Mouse (Mus musculus) forebrain, embryonic 11.5 days (tissue): Measurements from ENCODE around the gene Ehbp1. TPM values are rescaled to one million over a fixed set of nuclear protein-coding genes. Genes with fewer than 3 reads are reported as not detected.

Experiments used
- ATAC-seq: fragments of 200-750 bp; cut with Nextera tagmentation; replicated peaks from 2 replicates; pipeline ENCODE4 v1.8.0; 2017; ENCODE audit warnings: moderate TSS enrichment; ENCODE audit not compliant: low FRiP score
- DNase-seq: peaks from one replicate; pipeline ENCODE4 v3.0.0-alpha.2; 2017; ENCODE audit warnings: low spot score
- H3K27ac ChIP-seq: fragments of 300-500 bp; sonication (generic); 2 replicates; pipeline ENCODE4 v1.5.1; 2014; ENCODE audit warnings: low read depth, low read length
- H3K27me3 ChIP-seq: fragments of 300-500 bp; sonication (generic); 2 replicates; pipeline ENCODE4 v1.6.1; 2014; ENCODE audit warnings: mild to moderate bottlenecking, low read length, mixed read lengths; ENCODE audit not compliant: control insufficient read depth, insufficient read depth
- H3K36me3 ChIP-seq: fragments of 300-500 bp; sonication (generic); 2 replicates; pipeline ENCODE4 v1.6.1; 2014; ENCODE audit warnings: mild to moderate bottlenecking, low read length, moderate library complexity, mixed read lengths; ENCODE audit not compliant: control insufficient read depth, insufficient read depth
- H3K4me1 ChIP-seq: fragments of 300-500 bp; sonication (generic); replicated peaks from 2 replicates; pipeline ENCODE4 v1.6.1; 2014; ENCODE audit warnings: low read length, mixed read lengths; ENCODE audit not compliant: control insufficient read depth, insufficient read depth
- H3K4me2 ChIP-seq: fragments of 300-500 bp; sonication (generic); 2 replicates; pipeline ENCODE4 v1.6.1; 2014; ENCODE audit warnings: low read depth, mild to moderate bottlenecking, low read length, moderate library complexity, mixed read lengths; ENCODE audit not compliant: severe bottlenecking
- H3K4me3 ChIP-seq: fragments of 300-500 bp; sonication (generic); 2 replicates; pipeline ENCODE4 v1.5.1; 2014; ENCODE audit warnings: low read depth, low read length
- H3K9ac ChIP-seq: fragments of 300-500 bp; sonication (generic); 2 replicates; pipeline ENCODE4 v1.6.1; 2014; ENCODE audit warnings: low read length
- H3K9me3 ChIP-seq: fragments of 300-500 bp; sonication (generic); 2 replicates; pipeline ENCODE4 v1.6.1; 2016; ENCODE audit warnings: low read length, mixed read lengths; ENCODE audit not compliant: control insufficient read depth
- WGBS: fragments of 180-500 bp; shearing (Covaris S2); extraction: QIAGEN DNeasy Blood & Tissue Kit; methylation state at CpG from one replicate; pipeline ENCODE4 v1.1.7; 2014; 5-methylcytosine and 5-hydroxymethylcytosine counted together
- polyA plus RNA-seq: library from polyadenylated mRNA; unstranded; fragments of >200 nt; fragmentation: Nextera tagmentation; extraction: Ambion mirVana; gene quantifications from 2 replicates; pipeline ENCODE4 v1.2.1, GENCODE M21; 2014

Ehbp1 gene
- polyA plus RNA-seq, 1 experiment from 2014 or later: 14.7 TPM

GRCm38 (mm10) chr11:21992761-21993596 lies 349.1 kb downstream of the Ehbp1 start:
- 3% methylated on average over 89 of the region's 96 CpGs for WGBS
- Histone ChIP-seq H3K9ac (peak overlapping the region; percentile 96), H3K4me1 (peaks cover 14% of the 10 kb centered on the region), H3K9me3 (no peaks in the 10 kb centered on the region), H3K4me2 (peak overlapping the region; percentile 88), H3K36me3 (peaks cover 4% of the 10 kb centered on the region; the same call in 1 of the 2 replicates), H3K4me3 (peak overlapping the region; percentile 89), H3K27ac (peak overlapping the region; percentile 72), H3K27me3 (peaks cover 20% of the 10 kb centered on the region)
- DNase-seq (peak; percentile 77), ATAC-seq (peak; percentile 37)

- WGBS: 78% methylated on average over 1 of the region's 1 CpGs
- Histone ChIP-seq H3K27ac (no peak overlapping the region), H3K4me1 (peaks cover 6% of the 10 kb centered on the region), H3K4me3 (no peak overlapping the region), H3K9me3 (no peaks in the 10 kb centered on the region), H3K9ac (no peak overlapping the region), H3K4me2 (no peak overlapping the region), H3K36me3 (no peaks in the 10 kb centered on the region), H3K27me3 (peaks cover 9% of the 10 kb centered on the region)
- ATAC-seq (no peak), DNase-seq (no peak)
Observed at GRCm38 (mm10) chr11:21988398-21988946, 353.6 kb downstream of the Ehbp1 start.

GRCm38 (mm10) chr11:21985118-21985517 lies 357.0 kb downstream of the Ehbp1 start:
- no peak overlapping the region for H3K4me2 ChIP-seq
- no peaks in the 10 kb centered on the region for H3K36me3 ChIP-seq
- no peak for DNase-seq
- WGBS: 48% methylated on average over 1 of the region's 1 CpGs
- no peak overlapping the region for H3K9ac ChIP-seq
- H3K27me3 ChIP-seq: peaks cover 2% of the 10 kb centered on the region; the same call in 1 of the 2 replicates
- H3K4me3 ChIP-seq: no peak overlapping the region
- ATAC-seq: 0 out of 2 replicates have a peak, but pooled peaks have one; percentile 44
- no peaks in the 10 kb centered on the region for H3K9me3 ChIP-seq
- H3K27ac ChIP-seq: no peak overlapping the region
- no peaks in the 10 kb centered on the region for H3K4me1 ChIP-seq

GRCm38 (mm10) chr11:21974005-21974531 lies 368.0 kb downstream of the Ehbp1 start:
- Histone ChIP-seq H3K27ac (no peak overlapping the region), H3K36me3 (no peaks in the 10 kb centered on the region), H3K9ac (no peak overlapping the region), H3K4me1 (no peaks in the 10 kb centered on the region), H3K4me3 (no peak overlapping the region), H3K4me2 (no peak overlapping the region), H3K27me3 (no peaks in the 10 kb centered on the region), H3K9me3 (no peaks in the 10 kb centered on the region)
- DNase-seq (no peak), ATAC-seq (no peak)
- 75% methylated on average over 5 of the region's 5 CpGs for WGBS

GRCm38 (mm10) chr11:21973597-21973996 lies 368.5 kb downstream of the Ehbp1 start:
- no peak overlapping the region for H3K27ac ChIP-seq
- H3K4me1 ChIP-seq: no peaks in the 10 kb centered on the region
- H3K9me3 ChIP-seq: no peaks in the 10 kb centered on the region
- H3K4me3 ChIP-seq: no peak overlapping the region
- ATAC-seq: no peak
- no peak overlapping the region for H3K9ac ChIP-seq
- H3K4me2 ChIP-seq: no peak overlapping the region
- 89% methylated on average over 3 of the region's 3 CpGs for WGBS
- no peaks in the 10 kb centered on the region for H3K36me3 ChIP-seq
- H3K27me3 ChIP-seq: no peaks in the 10 kb centered on the region
- no peak for DNase-seq

GRCm38 (mm10) chr11:21968922-21969321 lies 373.2 kb downstream of the Ehbp1 start:
- H3K27ac ChIP-seq: no peak overlapping the region
- H3K4me1 ChIP-seq: no peaks in the 10 kb centered on the region
- ATAC-seq (no peak), DNase-seq (no peak)
- H3K9ac ChIP-seq: no peak overlapping the region
- H3K4me3 ChIP-seq: no peak overlapping the region
- H3K4me2 ChIP-seq: no peak overlapping the region
- no peaks in the 10 kb centered on the region for H3K9me3 ChIP-seq
- H3K36me3 ChIP-seq: no peaks in the 10 kb centered on the region
- WGBS: 96% methylated on average over 3 of the region's 3 CpGs
- no peaks in the 10 kb centered on the region for H3K27me3 ChIP-seq

Other genes with a start within 250 kb of the Ehbp1 start
- gene Tmem17, start 169.8 kb upstream of the Ehbp1 start, polyA plus RNA-seq: 11.0 and 14.5 TPM in 2 replicates